Mouse (Mus musculus) left cerebral cortex, postnatal 14 days (tissue): ENCODE data around the gene Ctsa. TPM values are rescaled to one million over a fixed set of nuclear protein-coding genes. Genes with fewer than 3 reads are reported as not detected.
"Not testable (repeated sequence)": the region's sequence is repeated elsewhere in the genome, so short reads cannot be mapped to it uniquely, and the experiment has no call there.

ENCODE experiments used
- DNase-seq, 2 experiments: peaks; one replicate each; pipeline ENCODE4 v3.0.0; 2021 to 2022; ENCODE audit warnings: low spot score in 2 of 2, mixed read lengths in 1 of 2
- intact Hi-C: fragments of 180-260 bp; cut with DNase I; formaldehyde crosslinking; loops from one replicate; pipeline ENCODE4 v1.15.1; 2025
- total RNA-seq, 2 experiments: library from RNA; stranded (reverse); gene quantifications; 2 replicates each; pipeline ENCODE4 v1.2.3; 2021

Ctsa gene
- total RNA-seq, 2 experiments from 2014 or later: 88.4 to 91.6 TPM

DNA sequence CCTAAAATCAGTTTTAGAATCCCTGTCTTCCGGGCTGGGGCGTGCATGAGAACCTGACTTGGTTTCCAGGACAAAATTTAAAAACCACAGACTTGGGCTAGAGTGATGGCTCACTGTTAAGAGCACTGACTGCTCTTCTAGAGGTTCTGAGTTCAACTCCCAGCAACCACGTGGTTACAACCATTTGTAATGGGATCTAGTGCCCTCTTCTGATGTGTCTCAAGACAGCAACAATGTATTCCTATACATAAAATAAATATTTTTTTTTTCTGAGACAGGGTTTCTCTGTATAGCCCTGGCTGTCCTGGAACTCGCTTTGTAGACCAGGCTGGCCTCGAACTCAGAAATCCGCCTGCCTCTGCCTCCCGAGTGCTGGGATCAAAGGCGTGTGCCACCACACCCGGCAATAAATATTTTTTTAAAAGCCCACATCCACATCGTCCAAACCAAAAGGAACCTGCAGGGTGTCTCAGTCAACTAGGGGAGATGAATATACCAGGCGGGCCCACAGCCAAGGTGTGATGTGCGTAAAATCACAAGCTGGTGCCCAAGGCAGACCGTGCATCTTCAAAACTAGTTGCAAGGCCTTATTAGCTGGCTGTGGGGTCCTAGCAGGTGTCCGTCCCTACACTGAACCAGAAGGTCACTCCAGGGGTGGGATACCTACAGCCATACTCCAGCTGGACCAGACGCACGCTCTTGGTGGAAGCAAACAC is 483 bp upstream of the Ctsa start:
- intact Hi-C loops: loop anchor here (5.0 kb wide), 1 partner anchor 45 kb away; the partner anchor contains the start of gene Pcif1

DNA sequence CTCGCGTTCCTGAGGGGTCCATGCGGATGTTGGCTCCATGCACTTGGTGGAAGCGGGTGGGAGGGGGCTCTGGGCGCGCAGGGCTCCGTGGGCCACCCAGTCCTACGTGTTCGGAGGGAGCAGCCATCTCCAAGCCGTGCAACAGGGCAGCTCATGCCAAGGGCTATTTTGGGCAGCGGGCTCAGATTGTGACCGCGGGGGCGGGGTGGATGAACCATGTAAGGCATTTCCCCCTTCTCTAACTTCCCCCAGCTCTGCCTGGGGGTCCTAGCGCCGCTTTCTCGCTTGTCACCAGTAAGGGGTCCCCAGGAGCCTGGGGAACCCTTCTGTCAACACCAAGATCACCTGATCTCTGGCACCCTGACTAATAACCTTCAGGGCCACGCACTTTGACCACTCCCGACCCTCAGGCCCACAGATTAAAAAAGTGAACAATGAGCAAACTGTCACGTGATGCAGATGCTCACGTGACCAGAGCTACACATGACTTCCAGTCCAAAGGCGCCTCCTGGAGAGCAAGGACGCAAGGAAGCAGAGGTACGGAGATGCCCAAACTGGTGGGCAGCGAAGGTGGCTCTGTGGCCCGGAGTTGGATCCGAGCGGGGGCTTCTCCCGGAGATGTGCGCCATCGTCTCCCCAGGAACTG is 764 bp downstream of the Ctsa start, which contains the start of gene Neurl2:
Gene Neurl2 (minus strand): TSS at position 143 of the 646 bp plus-strand sequence.
- intact Hi-C loops: loop anchor here (5.0 kb wide), 1 partner anchor 44 kb away; the partner anchor contains the start of gene Pcif1
- peak; percentile 96 to 97 for DNase-seq

More for the DNA sequence above, 483 bp upstream of the Ctsa start:
- DNase-seq: peak in 1 of 2 experiments; percentile 49

DNA sequence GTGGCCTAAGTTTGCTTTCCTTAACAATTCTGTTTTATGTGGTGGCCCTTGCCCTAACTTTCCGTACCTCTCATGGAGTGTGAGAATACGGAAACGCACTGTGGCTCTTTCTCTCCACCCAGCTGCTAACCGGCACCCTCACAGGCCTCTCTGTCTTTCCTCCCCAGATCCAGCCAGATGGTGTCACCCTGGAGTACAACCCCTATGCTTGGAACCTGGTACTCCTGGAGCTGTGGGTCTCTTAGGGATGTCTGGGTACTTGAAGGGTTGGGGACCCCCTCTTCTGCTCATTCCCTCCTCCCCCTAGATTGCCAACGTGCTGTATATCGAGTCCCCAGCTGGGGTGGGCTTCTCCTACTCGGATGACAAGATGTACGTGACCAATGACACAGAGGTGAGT is 1.9 kb downstream of the Ctsa start:
- DNase-seq: no peak
- intact Hi-C loops: loop anchor here (5.0 kb wide), 1 partner anchor 43 kb away; the partner anchor contains the start of gene Pcif1

GRCm38 (mm10) chr2:164835164-164835563 is 2.5 kb downstream of the Ctsa start:
- DNase-seq: no peak
- intact Hi-C loops: no loop called here

DNA sequence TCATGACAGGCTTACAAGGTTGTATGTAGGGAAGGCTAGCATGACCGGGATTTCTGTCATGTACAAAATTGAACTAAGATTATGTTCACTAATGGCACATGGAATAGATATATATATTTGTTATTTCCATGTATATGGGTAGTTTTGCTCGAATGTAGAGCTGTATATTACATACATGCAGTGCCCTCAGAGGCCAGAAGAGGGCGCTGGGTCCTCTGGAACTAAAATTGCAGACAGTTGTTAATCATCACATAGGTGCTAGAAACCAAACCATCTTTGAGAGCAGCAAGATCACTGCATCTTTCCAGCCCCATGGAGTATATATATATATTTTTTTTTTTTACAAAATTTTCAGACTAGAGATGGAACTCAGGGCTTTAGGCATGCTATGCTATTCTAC is 13.1 kb downstream of the Ctsa start:
- intact Hi-C loops: no loop called here
- no peak for DNase-seq

DNA sequence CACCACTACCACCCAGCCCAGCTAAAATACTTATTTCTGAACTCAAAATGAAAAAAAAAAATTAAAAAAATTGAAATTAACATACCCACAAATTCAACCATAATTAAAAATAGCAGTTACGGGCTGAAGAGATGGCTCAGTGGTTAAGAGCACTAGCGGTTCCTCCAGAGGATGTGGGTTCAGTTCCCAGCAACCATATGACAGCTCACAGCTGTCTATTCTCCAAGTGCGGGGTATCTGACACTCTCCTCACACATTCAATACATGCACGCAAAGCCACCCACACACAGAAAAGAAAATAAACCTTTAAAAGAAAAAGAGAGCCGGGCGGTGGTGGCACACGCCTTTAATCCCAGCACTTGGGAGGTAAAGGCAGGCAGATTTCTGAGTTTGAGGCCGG is 17.4 kb downstream of the Ctsa start:
- intact Hi-C loops: no loop called here
- DNase-seq: no peak

GRCm38 (mm10) chr2:164855572-164855971 is 22.9 kb downstream of the Ctsa start:
- DNase-seq, intact Hi-C loops: not testable (repeated sequence)

- intact Hi-C loops: no loop called here
- no peak for DNase-seq
Measured at GRCm38 (mm10) chr2:164856309-164857100, 23.8 kb downstream of the Ctsa start.

GRCm38 (mm10) chr2:164857101-164857821 is 24.6 kb downstream of the Ctsa start, which contains the start of gene Pltp:
Gene Pltp (minus strand): TSS chr2:164857711.
- DNase-seq: peak; percentile 46 to 81
- intact Hi-C loops: no loop called here

DNA sequence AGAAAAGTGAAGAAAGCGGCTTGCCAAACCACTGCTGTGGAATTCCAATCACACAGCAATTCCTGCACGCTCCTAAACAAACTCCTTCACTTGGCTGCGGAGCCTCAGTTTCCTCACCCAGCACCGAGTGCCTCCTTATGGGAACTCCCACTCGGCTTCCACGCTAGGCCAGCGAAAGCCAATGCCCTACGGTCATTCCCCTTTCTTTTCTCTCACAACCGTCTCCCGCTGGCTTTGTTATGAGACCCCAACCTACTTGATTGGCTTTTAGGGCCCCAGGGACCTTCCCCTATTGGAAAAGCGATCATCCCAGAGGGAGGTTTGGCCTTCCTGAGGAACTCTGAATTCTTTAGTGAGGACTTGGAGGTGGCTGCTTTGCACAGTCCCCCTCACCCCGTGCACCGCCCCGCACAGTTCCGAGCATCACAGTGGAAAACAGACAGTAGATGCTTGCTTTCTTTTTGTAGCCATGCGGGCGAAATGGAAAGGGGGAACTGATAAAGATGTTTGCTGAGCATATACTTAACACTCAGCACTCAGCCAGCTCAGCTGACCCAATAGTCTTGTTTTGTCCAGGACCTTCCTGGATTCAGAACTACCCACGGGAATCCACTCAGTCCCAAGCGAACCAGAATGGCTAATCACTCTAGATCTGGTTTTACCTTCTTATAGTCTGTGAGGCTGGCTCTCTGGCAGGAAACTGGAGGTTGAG is 25.3 kb downstream of the Ctsa start:
- no peak for DNase-seq
- intact Hi-C loops: no loop called here

GRCm38 (mm10) chr2:164859155-164859554 is 26.5 kb downstream of the Ctsa start:
- intact Hi-C loops: no loop called here
- DNase-seq: no peak

DNA sequence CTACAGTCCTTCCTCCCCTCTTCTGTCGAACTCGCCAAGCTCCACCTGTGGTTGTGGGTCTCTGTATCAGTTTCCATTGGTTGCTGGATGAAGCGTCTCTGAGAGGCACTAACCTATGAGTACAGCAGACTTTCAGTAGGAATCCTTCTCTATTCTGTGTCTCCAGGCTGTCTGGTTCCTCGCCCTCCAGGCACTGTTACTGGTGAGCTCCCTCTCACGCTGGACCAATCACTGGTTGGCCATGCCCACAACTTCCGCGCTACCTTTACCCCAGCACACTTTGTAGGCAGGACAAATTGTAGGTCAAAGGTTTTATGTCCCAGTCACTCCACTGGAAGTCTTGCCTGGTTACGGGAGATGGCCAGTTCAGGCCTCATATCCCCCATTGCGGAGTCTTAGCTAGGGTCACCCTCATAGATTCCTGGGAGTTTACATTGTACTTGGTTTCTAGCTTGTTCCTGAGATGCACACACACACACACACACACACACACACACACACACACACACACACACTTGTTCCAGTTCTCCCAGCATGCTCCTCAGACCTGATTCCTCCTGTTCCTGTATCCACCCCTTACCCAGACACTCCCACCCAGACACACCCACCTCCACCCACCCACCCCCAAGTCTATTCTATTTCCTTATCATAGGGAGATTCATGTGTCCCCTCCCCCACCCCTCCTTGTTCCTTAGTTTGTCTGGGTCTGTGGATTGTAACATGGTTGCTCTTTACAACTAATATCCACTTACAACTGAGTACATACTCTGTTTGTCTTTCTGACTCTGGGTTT is 27.2 kb downstream of the Ctsa start:
- intact Hi-C loops: no loop called here
- DNase-seq: no peak

- no peak for DNase-seq
- intact Hi-C loops: no loop called here
Measured at GRCm38 (mm10) chr2:164861094-164861493, 28.4 kb downstream of the Ctsa start.

GRCm38 (mm10) chr2:164862179-164862861 is 29.6 kb downstream of the Ctsa start:
- intact Hi-C loops: no loop called here
- no peak for DNase-seq

GRCm38 (mm10) chr2:164863411-164863810 is 30.7 kb downstream of the Ctsa start:
- intact Hi-C loops, DNase-seq: not testable (repeated sequence)

DNA sequence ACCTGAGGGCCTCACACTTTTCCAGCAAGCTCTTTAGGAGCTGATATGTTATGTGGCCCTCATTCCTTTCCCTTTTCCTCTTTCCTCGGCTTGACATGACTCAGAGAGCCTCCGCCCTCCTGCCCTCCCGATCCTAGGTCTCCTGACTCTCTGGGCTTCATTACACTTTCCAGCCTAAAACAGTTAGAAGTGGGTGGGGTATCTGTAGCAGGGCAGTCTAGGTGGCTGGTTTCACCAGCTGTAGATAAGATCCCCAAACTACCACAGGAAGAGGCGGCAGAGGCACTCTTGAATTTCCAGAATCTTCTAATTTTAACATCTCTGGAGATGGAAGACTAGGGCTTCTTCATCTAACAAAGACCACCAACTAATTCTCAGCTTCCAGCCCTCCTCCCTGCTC is 31.9 kb downstream of the Ctsa start:
- DNase-seq: no peak
- intact Hi-C loops: no loop called here
